Mouse (Mus musculus) CH12.LX (cell line): ENCODE results near the gene Mad2l2.

ENCODE experiments used
- CTCF ChIP-seq, 2 experiments: IDR thresholded peaks in 1 of 2; conservative IDR thresholded peaks in 1 of 2; 2 replicates each; pipeline ENCODE4 v1.5.1; 2011 to 2012; ENCODE audit warnings: low read depth in 2 of 2, low read length in 2 of 2, improper control_type of control experiment in 1 of 2, inconsistent platforms in 1 of 2, mild to moderate bottlenecking in 1 of 2, moderate library complexity in 1 of 2
- MAX ChIP-seq: IDR thresholded peaks from 2 replicates; pipeline ENCODE4 v1.6.1; 2011; ENCODE audit warnings: low read length, improper control_type of control experiment

GRCm38 (mm10) chr4:148165551-148165950 is 35.4 kb downstream of the Mad2l2 start:
- TF ChIP-seq MAX (no peak), CTCF (conservative IDR thresholded peaks at IDR 0.05 in 1 of 2, IDR thresholded peaks at IDR 0.05 in 1 of 2; ENCODE audit: low read depth in 2 of 2, low read length in 2 of 2) (no peak)
